Mouse (Mus musculus): ENCODE measurements around the gene Psmd11. TPM values are rescaled to one million over a fixed set of nuclear protein-coding genes. Genes with fewer than 3 reads are reported as not detected.

The Psmd11 gene
- polyA plus RNA-seq, 1 experiment from 2014 or later = 256 TPM

DNA sequence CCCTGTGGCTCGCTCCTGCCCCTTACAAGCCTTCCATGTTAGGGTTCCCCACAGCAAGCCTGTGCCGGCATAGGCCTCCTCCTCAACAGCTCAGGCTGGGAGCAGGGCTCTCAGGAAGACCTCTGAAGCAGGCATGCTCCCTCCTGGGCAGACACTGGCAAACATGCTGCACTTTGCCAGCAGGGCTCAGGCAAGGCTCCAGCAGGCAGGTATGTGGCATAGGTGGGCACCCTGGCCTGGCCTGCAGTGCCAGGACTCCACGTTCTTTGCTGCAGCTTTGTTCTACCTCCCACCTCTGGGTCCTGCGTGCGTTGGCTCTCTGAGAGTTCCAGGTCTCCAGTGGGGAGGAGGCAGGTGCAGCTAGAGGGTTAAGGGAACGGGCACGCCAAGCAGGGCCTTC lies 54.5 kb downstream of the Psmd11 start:
- H3K36me3 ChIP-seq (ENCODE audit: control insufficient read depth, insufficient read depth, low read length) = no peaks in the 10 kb centered on the region
- H3K4me2 ChIP-seq = no peak overlapping the region
- ATAC-seq (replicated peaks; ENCODE audit: low FRiP score) (no peak), DNase-seq (ENCODE audit: low spot score) (no peak)
- 85% methylated on average over 7 of the region's 7 CpGs for WGBS
- H3K9ac ChIP-seq (ENCODE audit: low read depth, low read length) = no peak overlapping the region
- no peak overlapping the region for H3K27ac ChIP-seq (ENCODE audit: low read depth, low read length)
- no peaks in the 10 kb centered on the region for H3K9me3 ChIP-seq (ENCODE audit: control insufficient read depth, low read length)
- H3K4me3 ChIP-seq (ENCODE audit: low read depth, low read length) = no peak overlapping the region
- H3K4me1 ChIP-seq (replicated peaks; ENCODE audit: control insufficient read depth, insufficient read depth, low read length) = peaks cover 3% of the 10 kb centered on the region
- peaks cover 3% of the 10 kb centered on the region for H3K27me3 ChIP-seq (replicated peaks; ENCODE audit: control insufficient read depth, insufficient read depth, low read length)

DNA sequence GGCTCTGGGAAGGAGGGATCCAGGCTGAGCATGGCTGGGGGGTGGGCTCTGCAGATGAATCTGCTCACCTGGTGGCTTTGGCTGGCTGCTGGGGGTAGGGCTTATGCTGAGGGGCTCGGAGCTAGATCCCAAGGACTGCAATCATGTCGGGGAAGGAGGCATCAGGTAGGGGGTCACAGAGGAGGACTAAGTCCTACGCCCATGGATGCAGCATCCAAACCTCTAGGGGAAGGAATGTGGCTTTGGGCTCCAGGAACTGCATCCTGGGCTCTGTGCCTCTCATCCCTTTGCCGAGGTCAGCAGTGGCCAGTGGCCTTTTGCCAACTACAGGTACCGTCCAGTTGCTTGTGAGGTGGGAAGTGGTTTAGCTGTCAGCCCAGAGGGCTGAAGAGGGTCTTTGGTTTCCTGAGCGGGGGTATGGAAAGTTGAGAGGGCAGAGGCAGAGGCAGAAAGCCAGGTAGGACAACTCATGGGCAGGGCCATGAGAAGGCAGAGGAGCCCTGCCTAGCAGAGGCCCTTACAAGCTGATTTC lies 55.2 kb downstream of the Psmd11 start:
- DNase-seq (ENCODE audit: low spot score) (no peak), ATAC-seq (replicated peaks; ENCODE audit: low FRiP score) (no peak)
- Histone ChIP-seq H3K4me1 (replicated peaks; ENCODE audit: control insufficient read depth, insufficient read depth, low read length) (no peaks in the 10 kb centered on the region), H3K36me3 (ENCODE audit: control insufficient read depth, insufficient read depth, low read length) (no peaks in the 10 kb centered on the region), H3K9me3 (ENCODE audit: control insufficient read depth, low read length) (no peaks in the 10 kb centered on the region), H3K9ac (ENCODE audit: low read depth, low read length) (no peak overlapping the region), H3K4me2 (no peak overlapping the region), H3K4me3 (ENCODE audit: low read depth, low read length) (no peak overlapping the region), H3K27ac (ENCODE audit: low read depth, low read length) (no peak overlapping the region), H3K27me3 (replicated peaks; ENCODE audit: control insufficient read depth, insufficient read depth, low read length) (no peaks in the 10 kb centered on the region; the same call in 1 of the 2 replicates)
- 77% methylated on average over 6 of the region's 6 CpGs for WGBS

DNA sequence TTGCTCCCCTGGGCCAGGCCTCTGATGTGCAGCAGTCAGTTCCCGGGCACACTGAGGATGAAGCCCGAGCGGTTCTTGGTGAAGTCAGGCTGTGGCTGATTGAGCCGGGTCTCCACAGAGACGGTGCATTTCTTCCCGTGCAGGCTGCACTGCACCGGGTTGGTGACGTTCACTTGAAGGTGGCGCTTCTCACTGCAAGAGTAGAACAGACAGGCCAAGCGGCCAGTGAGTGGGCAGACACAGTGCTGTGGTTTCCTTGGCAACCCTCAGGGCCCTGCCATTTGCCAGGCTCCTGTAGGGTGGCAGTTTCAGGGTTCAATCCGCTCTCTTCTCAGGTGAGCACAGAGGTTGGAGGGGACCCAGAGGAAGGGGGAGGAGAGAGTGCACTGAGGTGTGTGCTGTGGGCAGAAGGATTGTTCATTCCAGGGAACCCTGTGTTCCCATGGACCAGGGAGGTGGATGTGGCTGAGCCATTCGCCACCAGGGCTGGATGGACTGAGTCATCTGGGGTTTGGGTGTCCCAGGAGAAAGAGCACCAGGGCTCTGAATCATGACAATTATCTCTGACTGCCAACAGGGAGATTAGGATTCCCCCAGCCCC lies 55.9 kb downstream of the Psmd11 start:
- Histone ChIP-seq H3K4me1 (replicated peaks; ENCODE audit: control insufficient read depth, insufficient read depth, low read length) (peaks cover 3% of the 10 kb centered on the region; the same call in 1 of the 2 replicates), H3K9ac (ENCODE audit: low read depth, low read length) (no peak overlapping the region), H3K27me3 (replicated peaks; ENCODE audit: control insufficient read depth, insufficient read depth, low read length) (no peaks in the 10 kb centered on the region; the same call in 1 of the 2 replicates), H3K27ac (ENCODE audit: low read depth, low read length) (no peak overlapping the region), H3K4me2 (no peak overlapping the region), H3K4me3 (ENCODE audit: low read depth, low read length) (no peak overlapping the region), H3K36me3 (ENCODE audit: control insufficient read depth, insufficient read depth, low read length) (no peaks in the 10 kb centered on the region), H3K9me3 (ENCODE audit: control insufficient read depth, low read length) (no peaks in the 10 kb centered on the region)
- 61% methylated on average over 12 of the region's 12 CpGs for WGBS
- ATAC-seq (replicated peaks; ENCODE audit: low FRiP score) = 0 out of 2 replicates have a peak, but pooled peaks have one; percentile 12
- no peak for DNase-seq (ENCODE audit: low spot score)

DNA sequence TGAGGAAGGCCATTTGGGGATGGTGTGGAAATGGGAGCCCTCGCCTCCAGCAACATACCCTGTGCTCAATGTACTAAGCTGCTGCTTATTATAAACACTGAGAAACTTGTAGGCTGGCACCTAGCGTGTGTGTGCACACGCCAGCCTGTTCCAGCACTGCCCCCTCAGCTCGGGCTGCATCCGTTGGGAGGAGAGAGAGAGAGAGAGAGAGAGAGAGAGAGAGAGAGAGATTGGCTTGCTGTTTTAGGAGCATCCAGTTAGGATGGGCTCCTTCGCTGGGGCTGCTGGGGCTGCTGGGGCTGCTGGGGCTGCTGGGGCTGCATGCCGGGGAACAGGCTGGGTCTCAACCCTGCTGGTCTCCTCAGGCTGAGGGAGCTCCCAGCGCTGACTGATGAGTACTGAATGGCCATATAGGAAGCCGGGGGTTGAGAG lies 56.7 kb downstream of the Psmd11 start:
- H3K27ac ChIP-seq (ENCODE audit: low read depth, low read length) = no peak overlapping the region
- ATAC-seq (replicated peaks; ENCODE audit: low FRiP score) (no peak), DNase-seq (ENCODE audit: low spot score) (no peak)
- peaks cover 5% of the 10 kb centered on the region for H3K4me1 ChIP-seq (replicated peaks; ENCODE audit: control insufficient read depth, insufficient read depth, low read length)
- H3K27me3 ChIP-seq (replicated peaks; ENCODE audit: control insufficient read depth, insufficient read depth, low read length) = no peaks in the 10 kb centered on the region; the same call in 1 of the 2 replicates
- WGBS = 84% methylated on average over 9 of the region's 9 CpGs
- no peaks in the 10 kb centered on the region for H3K36me3 ChIP-seq (ENCODE audit: control insufficient read depth, insufficient read depth, low read length)
- no peak overlapping the region for H3K9ac ChIP-seq (ENCODE audit: low read depth, low read length)
- no peaks in the 10 kb centered on the region for H3K9me3 ChIP-seq (ENCODE audit: control insufficient read depth, low read length)
- no peak overlapping the region for H3K4me2 ChIP-seq
- no peak overlapping the region for H3K4me3 ChIP-seq (ENCODE audit: low read depth, low read length)

DNA sequence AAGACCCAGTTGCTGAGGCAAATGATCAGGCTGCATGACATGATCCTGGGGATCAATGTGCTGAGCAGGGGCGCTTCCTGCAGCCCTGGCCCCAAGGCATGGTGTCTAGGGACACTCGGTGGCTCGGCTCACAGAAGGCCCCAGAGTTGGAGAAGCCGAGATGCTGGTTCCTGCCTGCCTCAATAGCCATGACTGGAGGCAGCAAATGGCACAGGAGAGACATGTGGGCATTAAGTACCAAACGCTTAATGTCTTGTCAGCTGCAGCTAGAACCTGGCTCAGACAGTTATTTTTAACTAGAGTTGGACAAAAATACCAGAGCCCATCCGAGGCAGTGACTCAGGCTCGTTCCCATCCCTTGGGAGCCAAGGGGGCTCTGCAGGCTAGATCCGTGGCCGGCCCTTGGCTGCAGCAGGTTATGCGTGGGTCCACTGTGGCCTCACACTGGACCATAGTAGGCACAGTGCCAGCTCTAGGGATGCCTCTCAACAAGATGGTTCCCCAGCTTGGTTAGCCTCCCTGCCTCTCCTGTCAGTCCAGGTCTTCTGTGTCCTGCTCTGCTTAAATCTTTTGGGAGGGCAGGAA lies 57.3 kb downstream of the Psmd11 start:
- H3K4me2 ChIP-seq = no peak overlapping the region
- H3K9ac ChIP-seq (ENCODE audit: low read depth, low read length) = no peak overlapping the region
- peaks cover 5% of the 10 kb centered on the region for H3K4me1 ChIP-seq (replicated peaks; ENCODE audit: control insufficient read depth, insufficient read depth, low read length)
- no peaks in the 10 kb centered on the region for H3K9me3 ChIP-seq (ENCODE audit: control insufficient read depth, low read length)
- 84% methylated on average over 10 of the region's 10 CpGs for WGBS
- no peak for DNase-seq (ENCODE audit: low spot score)
- H3K36me3 ChIP-seq (ENCODE audit: control insufficient read depth, insufficient read depth, low read length) = no peaks in the 10 kb centered on the region
- H3K27me3 ChIP-seq (replicated peaks; ENCODE audit: control insufficient read depth, insufficient read depth, low read length) = no peaks in the 10 kb centered on the region; the same call in 1 of the 2 replicates
- H3K4me3 ChIP-seq (ENCODE audit: low read depth, low read length) = no peak overlapping the region
- no peak for ATAC-seq (replicated peaks; ENCODE audit: low FRiP score)
- no peak overlapping the region for H3K27ac ChIP-seq (ENCODE audit: low read depth, low read length)

DNA sequence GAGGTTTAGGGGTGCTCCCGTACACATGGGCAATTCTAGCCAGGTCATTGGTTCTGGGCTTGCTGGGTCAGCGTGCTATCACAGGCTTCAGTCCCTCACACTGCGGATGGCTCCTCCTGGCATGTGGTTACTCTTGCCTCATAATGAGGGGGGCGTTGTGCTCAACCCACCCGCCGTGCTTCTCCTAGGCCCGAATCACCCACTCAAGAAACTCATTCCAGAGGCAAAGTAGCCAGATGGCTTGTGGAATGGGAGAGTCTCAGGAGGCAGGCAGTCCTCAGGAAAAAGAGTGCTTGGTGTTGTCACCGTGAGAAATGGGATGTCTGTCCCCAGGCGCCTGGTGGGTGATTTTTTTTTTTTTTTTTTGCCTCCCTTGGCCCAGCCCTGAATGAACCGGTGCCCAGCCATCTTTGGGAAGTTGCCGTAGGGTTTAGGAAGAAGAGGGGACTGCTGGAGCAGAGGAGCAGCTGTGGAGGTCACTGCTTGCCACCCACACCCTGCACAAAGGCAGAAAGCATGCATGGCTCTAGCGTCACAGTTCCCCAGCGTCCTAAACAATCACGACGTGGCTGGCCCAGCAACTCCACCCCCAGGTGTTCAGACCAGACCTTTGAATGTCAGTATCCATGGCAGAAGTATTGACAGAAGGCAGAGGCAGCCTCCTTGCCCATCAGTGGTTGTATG lies 59.6 kb downstream of the Psmd11 start:
- no peaks in the 10 kb centered on the region; the same call in 1 of the 2 replicates for H3K27me3 ChIP-seq (replicated peaks; ENCODE audit: control insufficient read depth, insufficient read depth, low read length)
- H3K4me1 ChIP-seq (replicated peaks; ENCODE audit: control insufficient read depth, insufficient read depth, low read length) = peaks cover 5% of the 10 kb centered on the region
- DNase-seq (ENCODE audit: low spot score) (no peak), ATAC-seq (replicated peaks; ENCODE audit: low FRiP score) (no peak)
- no peak overlapping the region for H3K4me3 ChIP-seq (ENCODE audit: low read depth, low read length)
- H3K9me3 ChIP-seq (ENCODE audit: control insufficient read depth, low read length) = no peaks in the 10 kb centered on the region
- H3K4me2 ChIP-seq = no peak overlapping the region
- WGBS = 73% methylated on average over 15 of the region's 15 CpGs
- H3K27ac ChIP-seq (ENCODE audit: low read depth, low read length) = no peak overlapping the region
- H3K36me3 ChIP-seq (ENCODE audit: control insufficient read depth, insufficient read depth, low read length) = no peaks in the 10 kb centered on the region
- no peak overlapping the region for H3K9ac ChIP-seq (ENCODE audit: low read depth, low read length)

DNA sequence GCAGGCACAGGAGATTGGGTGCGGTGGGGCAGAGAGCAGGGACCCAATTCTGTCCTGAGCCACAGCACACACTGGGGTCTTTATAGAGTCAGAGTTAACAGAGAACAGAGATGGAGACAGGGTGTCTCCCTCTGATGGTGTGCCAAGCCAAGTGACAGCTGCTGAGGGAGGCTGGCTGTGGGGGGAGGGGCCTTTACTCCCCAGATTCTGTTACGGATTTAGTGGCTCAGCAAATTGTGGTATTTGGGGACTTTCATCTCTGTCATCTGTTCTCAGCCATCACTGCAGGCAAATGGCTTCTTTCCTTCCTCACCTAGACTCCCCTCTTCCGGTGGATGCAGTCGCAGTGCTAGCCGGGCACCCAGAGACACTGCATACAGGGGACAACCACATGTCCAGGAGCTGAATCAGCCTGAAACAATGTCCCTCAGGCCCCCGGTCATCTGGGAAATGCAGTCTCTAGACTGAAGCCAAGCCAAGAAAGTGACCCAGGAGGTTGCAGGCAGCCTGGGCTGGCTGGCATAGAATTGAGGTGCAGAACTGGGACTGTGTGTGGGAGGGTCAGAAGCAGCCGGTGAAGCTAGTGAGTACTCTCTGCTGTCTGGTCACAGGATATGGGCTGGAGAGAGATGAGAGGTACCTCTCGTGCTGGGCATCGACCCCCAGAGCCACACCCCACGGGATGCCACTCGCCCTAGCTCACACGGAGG lies 60.9 kb downstream of the Psmd11 start:
- DNase-seq (ENCODE audit: low spot score) = no peak
- no peaks in the 10 kb centered on the region; the same call in 1 of the 2 replicates for H3K27me3 ChIP-seq (replicated peaks; ENCODE audit: control insufficient read depth, insufficient read depth, low read length)
- H3K9ac ChIP-seq (ENCODE audit: low read depth, low read length) = no peak overlapping the region
- no peak overlapping the region for H3K27ac ChIP-seq (ENCODE audit: low read depth, low read length)
- no peaks in the 10 kb centered on the region for H3K9me3 ChIP-seq (ENCODE audit: control insufficient read depth, low read length)
- H3K4me1 ChIP-seq (replicated peaks; ENCODE audit: control insufficient read depth, insufficient read depth, low read length) = peaks cover 5% of the 10 kb centered on the region
- H3K36me3 ChIP-seq (ENCODE audit: control insufficient read depth, insufficient read depth, low read length) = no peaks in the 10 kb centered on the region
- no peak overlapping the region for H3K4me3 ChIP-seq (ENCODE audit: low read depth, low read length)
- H3K4me2 ChIP-seq = no peak overlapping the region
- ATAC-seq (replicated peaks; ENCODE audit: low FRiP score) = no peak
- WGBS = 49% methylated on average over 12 of the region's 12 CpGs

DNA sequence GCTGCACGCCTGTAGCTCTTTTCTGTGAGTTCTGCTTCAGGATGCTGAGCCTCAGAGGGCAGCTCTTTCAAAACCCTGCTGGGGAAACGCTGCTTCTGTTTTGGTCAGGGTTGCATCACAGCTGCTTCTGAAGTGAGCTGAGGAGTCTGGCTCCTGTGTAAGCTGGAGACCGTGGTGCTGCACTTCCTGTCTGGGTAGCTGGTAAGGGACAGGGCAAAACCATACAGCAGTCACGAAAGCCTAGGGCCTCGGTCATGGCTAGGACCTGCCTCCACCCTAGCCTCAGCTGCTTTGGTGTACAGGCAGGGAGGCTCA lies 61.4 kb downstream of the Psmd11 start:
- DNase-seq (ENCODE audit: low spot score) (no peak), ATAC-seq (replicated peaks; ENCODE audit: low FRiP score) (no peak)
- Histone ChIP-seq H3K27me3 (replicated peaks; ENCODE audit: control insufficient read depth, insufficient read depth, low read length) (no peaks in the 10 kb centered on the region; the same call in 1 of the 2 replicates), H3K4me3 (ENCODE audit: low read depth, low read length) (no peak overlapping the region), H3K9me3 (ENCODE audit: control insufficient read depth, low read length) (no peaks in the 10 kb centered on the region), H3K9ac (ENCODE audit: low read depth, low read length) (no peak overlapping the region), H3K4me1 (replicated peaks; ENCODE audit: control insufficient read depth, insufficient read depth, low read length) (peaks cover 5% of the 10 kb centered on the region), H3K4me2 (no peak overlapping the region), H3K36me3 (ENCODE audit: control insufficient read depth, insufficient read depth, low read length) (no peaks in the 10 kb centered on the region), H3K27ac (ENCODE audit: low read depth, low read length) (no peak overlapping the region)
- 40% methylated on average over 5 of the region's 5 CpGs for WGBS

Data from liver, embryonic 11.5 days (tissue).